21 mouse cellular contexts compared by ENCODE assay signal in the genomic region with DNA sequence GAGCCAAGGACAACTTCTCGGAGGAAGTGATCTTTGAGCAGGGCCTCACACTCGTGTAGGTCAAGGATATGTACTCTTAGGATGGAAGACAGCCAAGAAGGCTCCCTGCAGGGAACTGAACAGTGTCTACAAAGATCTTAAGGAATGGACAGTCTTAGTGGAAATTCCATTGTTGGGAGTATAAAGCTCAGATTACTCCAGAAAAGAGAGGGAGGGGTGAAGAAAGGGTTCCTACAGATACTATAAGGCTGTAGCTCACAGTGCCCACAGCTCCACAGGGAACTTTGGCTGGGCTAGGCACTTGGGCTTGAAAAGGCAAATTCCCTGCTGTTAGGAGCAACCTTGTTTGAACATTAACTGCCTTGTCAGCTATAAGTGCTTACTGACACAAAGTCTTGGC.
"Had no signal": no experiment of that assay in that cellular context is flagged by ENCODE, and none has a peak within 500 bp of the region (broad histone marks: within the 10 kb centered on the region; RNA-seq: fewer than 3 reads in every experiment).

No protein-coding gene starts in this region.

- H3K4me2 ChIP-seq: intestine, embryonic 15.5 days; limb, embryonic 12.5 days; limb, embryonic 15.5 days; liver, embryonic 11.5 days; lung, embryonic 14.5 days; midbrain, embryonic 12.5 days; midbrain, embryonic 15.5 days; neural tube, embryonic 13.5 days; stomach, embryonic 15.5 days had no signal

- H3K27ac ChIP-seq: intestine, embryonic 15.5 days; kidney, postnatal 0 days; limb, embryonic 12.5 days; limb, embryonic 15.5 days; liver, embryonic 14.5 days; midbrain, embryonic 12.5 days; midbrain, embryonic 15.5 days; neural tube, embryonic 13.5 days; stomach, embryonic 15.5 days had no signal

- H3K9ac ChIP-seq: intestine, embryonic 15.5 days; limb, embryonic 12.5 days; limb, embryonic 15.5 days; liver, embryonic 14.5 days; liver, postnatal 0 days; lung, embryonic 14.5 days; midbrain, embryonic 12.5 days; midbrain, embryonic 15.5 days; neural tube, embryonic 13.5 days; stomach, embryonic 15.5 days had no signal

- H3K4me3 ChIP-seq: intestine, embryonic 15.5 days; limb, embryonic 12.5 days; limb, embryonic 15.5 days; midbrain, embryonic 12.5 days; midbrain, embryonic 15.5 days; myocyte; neural tube, embryonic 13.5 days; stomach, embryonic 15.5 days had no signal

- H3K36me3 ChIP-seq: intestine, embryonic 15.5 days; limb, embryonic 12.5 days; limb, embryonic 15.5 days; midbrain, embryonic 12.5 days; midbrain, embryonic 15.5 days; neural tube, embryonic 13.5 days; stomach, embryonic 15.5 days had no signal

- H3K27me3 ChIP-seq: intestine, embryonic 15.5 days; limb, embryonic 12.5 days; limb, embryonic 15.5 days; midbrain, embryonic 12.5 days; midbrain, embryonic 15.5 days; neural tube, embryonic 13.5 days; stomach, embryonic 15.5 days had no signal

- DNase-seq: left cerebral cortex, postnatal 4 days; liver, postnatal 0 days; lung, embryonic 14.5 days; lung, postnatal 10 days; lung, postnatal 4 days; retina, postnatal 1 day; right cerebral cortex, postnatal 25 days; spleen, adult 18-20 months; thymus, postnatal 25 days had no signal

- H3K4me1 ChIP-seq: intestine, embryonic 15.5 days; midbrain, embryonic 12.5 days; midbrain, embryonic 15.5 days; neural tube, embryonic 13.5 days; stomach, embryonic 15.5 days had no signal

- H3K9me3 ChIP-seq: intestine, embryonic 15.5 days had no signal

- ATAC-seq: hindbrain, embryonic 16.5 days; intestine, embryonic 15.5 days; liver, postnatal 0 days; midbrain, embryonic 15.5 days had no signal
